Mouse (Mus musculus) kidney, embryonic 15.5 days (tissue): Measurements from ENCODE around the gene Tet2. TPM values are rescaled to one million over a fixed set of nuclear protein-coding genes. Genes with fewer than 3 reads are reported as not detected.

Source experiments
- ATAC-seq: fragments of 200-750 bp; cut with Nextera tagmentation; replicated peaks from 2 replicates; pipeline ENCODE4 v1.8.0; 2017; ENCODE audit warnings: moderate TSS enrichment; ENCODE audit not compliant: low FRiP score
- H3K27ac ChIP-seq: fragments of 300-500 bp; sonication (generic); 2 replicates; pipeline ENCODE4 v1.5.1; 2015; ENCODE audit warnings: mild to moderate bottlenecking, inconsistent platforms
- H3K27me3 ChIP-seq: fragments of 300-500 bp; sonication (generic); 2 replicates; pipeline ENCODE4 v1.6.1; 2015; ENCODE audit warnings: inconsistent platforms
- H3K36me3 ChIP-seq: fragments of 300-500 bp; sonication (generic); 2 replicates; pipeline ENCODE4 v1.6.1; 2015; ENCODE audit warnings: inconsistent platforms
- H3K4me1 ChIP-seq: fragments of 300-500 bp; sonication (generic); 2 replicates; pipeline ENCODE4 v1.6.1; 2015; ENCODE audit warnings: inconsistent platforms
- H3K4me2 ChIP-seq: fragments of 300-500 bp; sonication (generic); 2 replicates; pipeline ENCODE4 v1.6.1; 2015; ENCODE audit warnings: moderate library complexity, mild to moderate bottlenecking, inconsistent platforms
- H3K4me3 ChIP-seq: fragments of 300-500 bp; sonication (generic); replicated peaks from 2 replicates; pipeline ENCODE4 v1.5.1; 2015; ENCODE audit warnings: mild to moderate bottlenecking, inconsistent platforms
- H3K9ac ChIP-seq: fragments of 300-500 bp; sonication (generic); 2 replicates; pipeline ENCODE4 v1.6.1; 2015; ENCODE audit warnings: mild to moderate bottlenecking, inconsistent platforms
- H3K9me3 ChIP-seq: fragments of 300-500 bp; sonication (generic); replicated peaks from 2 replicates; pipeline ENCODE4 v1.6.1; 2016; ENCODE audit warnings: inconsistent platforms
- WGBS: fragments of 180-500 bp; shearing (Covaris S2); methylation state at CpG from one replicate; pipeline ENCODE4 v1.1.7; 2015; ENCODE audit warnings: mixed read lengths; 5-methylcytosine and 5-hydroxymethylcytosine counted together
- polyA plus RNA-seq: library from polyadenylated mRNA; unstranded; fragments of >200 nt; fragmentation: Nextera tagmentation; extraction: Ambion mirVana; gene quantifications from 2 replicates; pipeline ENCODE4 v1.2.1, GENCODE M21; 2015

The Tet2 gene
- polyA plus RNA-seq, 1 experiment from 2014 or later = 20.0 TPM

GRCm38 (mm10) chr3:133513475-133513874 lies 31.5 kb downstream of the Tet2 start:
- Histone ChIP-seq H3K4me3 (no peak overlapping the region), H3K27ac (no peak overlapping the region), H3K4me2 (no peak overlapping the region), H3K9ac (no peak overlapping the region), H3K9me3 (no peaks in the 10 kb centered on the region), H3K27me3 (no peaks in the 10 kb centered on the region), H3K36me3 (peaks cover 59% of the 10 kb centered on the region), H3K4me1 (no peaks in the 10 kb centered on the region)
- no peak for ATAC-seq
- 87% methylated on average over 7 of the region's 7 CpGs for WGBS

- Histone ChIP-seq H3K9me3 (no peaks in the 10 kb centered on the region), H3K4me3 (no peak overlapping the region), H3K9ac (no peak overlapping the region), H3K36me3 (peaks cover 57% of the 10 kb centered on the region), H3K4me1 (no peaks in the 10 kb centered on the region), H3K27me3 (no peaks in the 10 kb centered on the region), H3K27ac (no peak overlapping the region), H3K4me2 (no peak overlapping the region)
- ATAC-seq = no peak
- WGBS = 87% methylated on average over 4 of the region's 4 CpGs
These were observed 34.6 kb downstream of the Tet2 start for GRCm38 (mm10) chr3:133510368-133510767.

DNA sequence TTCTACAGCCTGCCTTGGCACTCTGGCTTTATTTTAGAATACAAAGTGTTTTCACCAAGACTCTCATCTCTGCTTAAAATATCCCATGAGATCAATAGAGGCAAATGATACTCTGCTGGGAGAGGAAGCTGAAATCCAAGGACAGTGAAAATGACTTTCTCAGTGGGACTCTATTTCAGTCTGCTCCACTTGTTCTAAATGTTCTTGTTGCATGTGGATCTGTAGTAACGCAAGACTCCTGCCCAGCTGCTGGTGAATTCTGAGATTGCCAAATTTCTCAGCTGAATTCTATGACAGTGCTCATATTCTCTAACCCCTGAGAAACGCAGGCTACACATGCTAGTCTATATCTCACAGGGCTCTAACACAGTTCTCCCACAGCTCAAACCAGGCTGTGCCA lies 35.1 kb downstream of the Tet2 start:
- H3K27me3 ChIP-seq = no peaks in the 10 kb centered on the region
- ATAC-seq = no peak
- H3K36me3 ChIP-seq = peaks cover 51% of the 10 kb centered on the region
- no peak overlapping the region for H3K9ac ChIP-seq
- no peaks in the 10 kb centered on the region for H3K9me3 ChIP-seq
- WGBS = 92% methylated on average over 2 of the region's 2 CpGs
- H3K27ac ChIP-seq = no peak overlapping the region
- H3K4me3 ChIP-seq = no peak overlapping the region
- H3K4me2 ChIP-seq = no peak overlapping the region
- H3K4me1 ChIP-seq = no peaks in the 10 kb centered on the region

- Histone ChIP-seq H3K27me3 (no peaks in the 10 kb centered on the region), H3K4me1 (no peaks in the 10 kb centered on the region), H3K9me3 (no peaks in the 10 kb centered on the region), H3K4me2 (no peak overlapping the region), H3K9ac (no peak overlapping the region), H3K4me3 (no peak overlapping the region), H3K27ac (no peak overlapping the region), H3K36me3 (peaks cover 44% of the 10 kb centered on the region)
- 86% methylated on average over 3 of the region's 3 CpGs for WGBS
- no peak for ATAC-seq
These were observed 36.1 kb downstream of the Tet2 start for GRCm38 (mm10) chr3:133508881-133509280.

DNA sequence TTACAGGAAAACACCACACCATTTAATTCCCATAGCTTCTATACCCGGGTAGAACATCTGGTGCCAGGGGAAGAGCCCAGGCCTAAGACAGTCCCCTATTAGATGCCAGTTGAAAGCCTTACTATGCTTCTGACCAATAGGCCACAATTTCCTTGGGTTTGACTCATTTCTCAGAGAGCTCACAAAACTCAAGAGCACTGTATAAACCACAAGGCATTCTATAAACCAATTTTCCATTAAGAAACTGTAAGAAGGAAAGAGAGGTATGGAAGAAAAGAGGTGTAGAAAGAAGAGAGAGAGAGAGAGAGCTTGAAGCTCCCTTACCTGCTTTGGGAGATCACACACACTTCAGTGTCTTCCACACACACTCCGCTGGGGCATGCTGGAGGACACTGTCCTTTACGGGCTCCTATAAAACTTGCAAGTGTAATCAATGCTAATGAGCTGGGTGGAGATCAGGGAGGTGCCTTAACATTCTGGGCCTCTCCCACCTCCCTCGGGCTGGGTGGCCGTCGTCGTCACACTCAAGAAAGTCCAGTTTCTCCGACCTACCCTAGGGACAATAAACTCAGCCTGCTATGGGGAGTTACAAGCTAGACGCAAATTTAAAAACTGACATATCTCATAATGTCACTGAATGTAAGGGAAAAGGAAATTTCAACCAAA lies 38.5 kb downstream of the Tet2 start:
- 45% methylated on average over 9 of the region's 9 CpGs for WGBS
- no peak for ATAC-seq

DNA sequence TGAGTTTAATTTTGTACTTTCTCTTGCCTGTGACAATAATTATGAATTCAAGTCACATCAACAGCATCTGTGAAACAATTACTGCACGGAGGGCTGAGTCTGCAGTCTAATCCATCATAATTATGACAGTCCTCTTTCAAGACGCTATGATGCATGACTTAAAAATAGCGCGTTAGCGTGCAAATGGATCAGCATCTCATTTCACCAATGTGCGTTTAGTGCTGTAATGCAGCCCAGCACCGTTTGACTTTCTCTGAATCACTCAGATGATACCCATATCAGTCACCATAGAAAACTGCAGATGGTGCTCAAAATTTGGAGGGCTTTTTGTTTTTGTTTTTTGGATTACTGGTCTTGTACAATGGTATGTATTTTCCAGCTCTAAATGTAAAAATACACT lies 48.0 kb downstream of the Tet2 start:
- WGBS = 85% methylated on average over 7 of the region's 7 CpGs
- ATAC-seq = no peak
- H3K9me3 ChIP-seq = 0 out of 2 replicates have a peak, but pooled peaks cover 3% of the 10 kb centered on the region

More for the DNA sequence above, 38.5 kb downstream of the Tet2 start:
- Histone ChIP-seq H3K4me2 (no peak overlapping the region), H3K27ac (no peak overlapping the region), H3K4me3 (no peak overlapping the region), H3K9me3 (no peaks in the 10 kb centered on the region), H3K9ac (no peak overlapping the region), H3K36me3 (peaks cover 23% of the 10 kb centered on the region), H3K27me3 (no peaks in the 10 kb centered on the region), H3K4me1 (no peaks in the 10 kb centered on the region)

DNA sequence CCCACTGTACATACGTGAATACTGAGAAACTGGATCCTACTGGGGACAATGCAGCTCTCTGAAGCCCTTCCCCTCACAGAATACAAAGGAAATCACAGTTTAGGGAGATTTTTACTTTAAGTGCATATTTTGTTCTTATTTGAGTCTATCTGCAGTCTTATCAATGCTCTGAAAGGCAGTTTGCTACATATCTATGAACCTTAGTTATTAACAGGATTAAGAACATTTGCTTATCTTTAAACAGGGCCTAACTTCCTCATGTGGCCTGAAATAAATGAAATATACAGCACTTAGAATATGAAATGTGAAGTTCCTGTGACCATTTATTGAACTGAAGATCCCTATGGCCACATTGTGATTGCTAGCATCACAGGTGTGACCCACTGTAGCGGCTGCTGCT lies 53.6 kb downstream of the Tet2 start:
- H3K9me3 ChIP-seq = 0 out of 2 replicates have a peak, but pooled peaks cover 3% of the 10 kb centered on the region
- 82% methylated on average over 2 of the region's 2 CpGs for WGBS

More for the DNA sequence above, 48.0 kb downstream of the Tet2 start:
- Histone ChIP-seq H3K36me3 (peaks cover 7% of the 10 kb centered on the region; the same call in 1 of the 2 replicates), H3K4me1 (no peaks in the 10 kb centered on the region), H3K4me2 (no peak overlapping the region), H3K27me3 (no peaks in the 10 kb centered on the region), H3K4me3 (no peak overlapping the region), H3K9ac (no peak overlapping the region), H3K27ac (no peak overlapping the region)

GRCm38 (mm10) chr3:133488022-133488725 lies 56.8 kb downstream of the Tet2 start:
- Histone ChIP-seq H3K4me2 (no peak overlapping the region), H3K9ac (no peak overlapping the region), H3K4me3 (no peak overlapping the region), H3K27me3 (no peaks in the 10 kb centered on the region), H3K4me1 (no peaks in the 10 kb centered on the region), H3K9me3 (no peaks in the 10 kb centered on the region), H3K36me3 (peaks cover 48% of the 10 kb centered on the region), H3K27ac (no peak overlapping the region)
- ATAC-seq = no peak
- WGBS = 92% methylated on average over 13 of the region's 13 CpGs

More for the DNA sequence above, 53.6 kb downstream of the Tet2 start:
- Histone ChIP-seq H3K27ac (no peak overlapping the region), H3K36me3 (peaks cover 29% of the 10 kb centered on the region), H3K4me3 (no peak overlapping the region), H3K9ac (no peak overlapping the region), H3K4me2 (no peak overlapping the region), H3K4me1 (no peaks in the 10 kb centered on the region), H3K27me3 (no peaks in the 10 kb centered on the region)
- no peak for ATAC-seq

DNA sequence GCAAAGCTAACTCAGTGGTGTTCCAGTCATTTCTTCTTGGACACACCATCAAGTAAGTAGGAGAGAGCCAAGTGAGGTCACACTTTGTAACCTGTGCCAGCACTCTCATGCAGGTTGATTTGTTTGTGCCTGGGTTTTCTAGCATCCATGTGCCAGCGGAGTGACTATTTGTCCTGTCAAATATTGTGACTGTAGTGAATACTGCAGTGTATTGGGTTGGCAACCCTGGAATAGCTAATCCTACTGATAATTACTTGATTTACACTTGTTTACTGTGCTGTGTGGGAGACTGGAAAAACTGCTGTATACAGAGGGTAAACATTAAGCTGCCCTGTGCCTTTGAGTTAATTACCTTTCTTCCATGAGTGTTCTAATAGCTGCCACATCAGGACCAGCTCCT lies 62.1 kb downstream of the Tet2 start:
- H3K4me3 ChIP-seq = no peak overlapping the region
- H3K36me3 ChIP-seq = peaks cover 78% of the 10 kb centered on the region
- ATAC-seq = peak; percentile 52; the same call in 1 of the 2 replicates
- no peak overlapping the region for H3K9ac ChIP-seq
- no peak overlapping the region for H3K27ac ChIP-seq
- no peak overlapping the region for H3K4me2 ChIP-seq
- H3K27me3 ChIP-seq = no peaks in the 10 kb centered on the region
- WGBS = 94% methylated on average over 1 of the region's 1 CpGs
- no peaks in the 10 kb centered on the region for H3K4me1 ChIP-seq
- no peaks in the 10 kb centered on the region for H3K9me3 ChIP-seq

GRCm38 (mm10) chr3:133478987-133479386 lies 66.0 kb downstream of the Tet2 start:
- no peak overlapping the region for H3K4me2 ChIP-seq
- no peaks in the 10 kb centered on the region for H3K27me3 ChIP-seq
- H3K4me3 ChIP-seq = no peak overlapping the region
- 74% methylated on average over 3 of the region's 3 CpGs for WGBS
- no peak for ATAC-seq
- no peak overlapping the region for H3K27ac ChIP-seq
- H3K9me3 ChIP-seq = no peaks in the 10 kb centered on the region
- peaks cover 63% of the 10 kb centered on the region for H3K36me3 ChIP-seq
- H3K4me1 ChIP-seq = no peaks in the 10 kb centered on the region
- no peak overlapping the region for H3K9ac ChIP-seq

- no peak overlapping the region for H3K4me3 ChIP-seq
- H3K27ac ChIP-seq = no peak overlapping the region
- no peaks in the 10 kb centered on the region for H3K9me3 ChIP-seq
- no peak overlapping the region for H3K4me2 ChIP-seq
- no peak overlapping the region for H3K9ac ChIP-seq
- no peak for ATAC-seq
- H3K36me3 ChIP-seq = peaks cover 65% of the 10 kb centered on the region
- H3K27me3 ChIP-seq = no peaks in the 10 kb centered on the region
- no peaks in the 10 kb centered on the region for H3K4me1 ChIP-seq
- 82% methylated on average over 1 of the region's 1 CpGs for WGBS
These were observed 71.2 kb downstream of the Tet2 start for GRCm38 (mm10) chr3:133473781-133474180.

DNA sequence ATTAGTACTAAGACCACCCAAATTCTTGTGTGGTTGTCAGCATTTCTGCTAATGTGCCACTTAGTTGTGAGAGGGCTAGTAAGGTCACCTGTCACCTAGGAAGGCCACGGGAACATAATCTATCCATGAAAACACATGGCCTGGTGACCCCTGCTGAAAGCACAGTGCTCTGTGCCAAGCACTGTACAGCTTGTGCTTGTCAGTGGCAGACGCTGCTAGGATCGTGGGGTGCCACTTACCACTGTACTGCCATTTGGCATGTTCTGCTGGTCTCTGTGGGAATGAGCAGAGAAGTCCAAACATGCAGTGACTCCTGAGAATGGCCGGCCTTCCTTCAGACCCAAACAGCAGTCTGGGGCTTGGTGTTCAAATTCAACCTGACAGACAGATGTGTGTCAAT lies 73.8 kb downstream of the Tet2 start:
- Histone ChIP-seq H3K36me3 (peaks cover 77% of the 10 kb centered on the region), H3K9ac (no peak overlapping the region), H3K4me2 (no peak overlapping the region), H3K4me3 (no peak overlapping the region), H3K9me3 (no peaks in the 10 kb centered on the region), H3K4me1 (no peaks in the 10 kb centered on the region), H3K27ac (no peak overlapping the region), H3K27me3 (no peaks in the 10 kb centered on the region)
- 85% methylated on average over 4 of the region's 4 CpGs for WGBS
- no peak for ATAC-seq
